Mouse (Mus musculus) kidney, adult 2 months (tissue): Measurements from ENCODE around the gene Usp17la. TPM values are rescaled to one million over a fixed set of nuclear protein-coding genes. Genes with fewer than 3 reads are reported as not detected.

Experiments
- DNase-seq: peaks from one replicate; pipeline ENCODE4 v3.0.0; 2021
- H3K27ac ChIP-seq: fragments of 200-500 bp; 2 replicates; pipeline ENCODE4 v1.5.1; 2012; ENCODE audit warnings: low read depth, low read length, control low read depth, inconsistent platforms; ENCODE audit not compliant: insufficient read depth
- H3K27me3 ChIP-seq: fragments of 200-500 bp; replicated peaks from 2 replicates; pipeline ENCODE4 v1.6.1; 2012; ENCODE audit warnings: mild to moderate bottlenecking, moderate library complexity, low read length, inconsistent platforms; ENCODE audit not compliant: control insufficient read depth, insufficient read depth
- H3K36me3 ChIP-seq: fragments of 200-500 bp; 2 replicates; pipeline ENCODE4 v1.6.1; 2012; ENCODE audit warnings: mild to moderate bottlenecking, moderate library complexity, low read length, inconsistent platforms; ENCODE audit not compliant: control insufficient read depth, insufficient read depth
- H3K4me1 ChIP-seq: fragments of 200-500 bp; 2 replicates; pipeline ENCODE4 v1.6.1; 2011; ENCODE audit warnings: low read length; ENCODE audit not compliant: control insufficient read depth, insufficient read depth
- H3K4me3 ChIP-seq: fragments of 200-500 bp; 2 replicates; pipeline ENCODE4 v1.5.1; 2011; ENCODE audit warnings: mild to moderate bottlenecking, low read depth, low read length, control low read depth; ENCODE audit not compliant: insufficient read depth
- CTCF ChIP-seq: fragments of 200-500 bp; conservative IDR thresholded peaks from 2 replicates; pipeline ENCODE4 v1.5.1; 2011; ENCODE audit warnings: low read depth, mild to moderate bottlenecking, control low read depth, low read length, moderate library complexity, mixed read lengths; ENCODE audit not compliant: insufficient read depth, insufficient read length
- POLR2A ChIP-seq: fragments of 200-500 bp; IDR thresholded peaks from one replicate; pipeline ENCODE4 v1.6.1; 2011; ENCODE audit warnings: low read depth, low read length, control low read depth
- WGBS: fragments of 180-500 bp; shearing (Covaris S2); methylation state at CpG from one replicate; pipeline ENCODE4 v1.1.7; 2018; 5-methylcytosine and 5-hydroxymethylcytosine counted together
- polyA plus RNA-seq: library from polyadenylated mRNA; depleted of rRNA; stranded (reverse); fragments of >200 nt; gene quantifications from 2 replicates; pipeline ENCODE4 v1.2.3, GENCODE M21; 2012; rRNA removed

Gene Usp17la
- polyA plus RNA-seq, 1 experiment: not detected

GRCm38 (mm10) chr7:104877731-104878130 is 20.9 kb downstream of the Usp17la start, which contains the start of gene Olfr665:
TSS of gene Olfr665 (plus strand) at chr7:104878031.
- no peak within 1 kb of the TSS for H3K27ac ChIP-seq
- 42% methylated on average over 1 of the region's 1 CpGs for WGBS
- no peaks in the 10 kb centered on the region for H3K27me3 ChIP-seq
- no peak within 1 kb of the TSS for H3K4me3 ChIP-seq
- no peaks in the 10 kb centered on the region for H3K4me1 ChIP-seq
- no peaks in the 10 kb centered on the region for H3K36me3 ChIP-seq
- no peak for TF ChIP-seq CTCF
- no peak for TF ChIP-seq POLR2A
- no peak for DNase-seq

GRCm38 (mm10) chr7:104895852-104896251 is 39.0 kb downstream of the Usp17la start, which contains the start of gene Olfr666:
TSS of gene Olfr666 (minus strand) at chr7:104895952.
- H3K36me3 ChIP-seq: no peaks in the 10 kb centered on the region
- no peaks in the 10 kb centered on the region for H3K27me3 ChIP-seq
- no peak for TF ChIP-seq POLR2A
- no peak for TF ChIP-seq CTCF
- WGBS: 82% methylated on average over 2 of the region's 2 CpGs
- no peaks in the 10 kb centered on the region for H3K4me1 ChIP-seq
- H3K4me3 ChIP-seq: no peak within 1 kb of the TSS
- no peak for DNase-seq
- no peak within 1 kb of the TSS for H3K27ac ChIP-seq

Other genes with a start within 250 kb of the Usp17la start
- gene Olfr656, start 243.1 kb upstream of the Usp17la start, polyA plus RNA-seq: not detected in 2 replicates
- gene Olfr657, start 232.2 kb upstream of the Usp17la start, polyA plus RNA-seq: not detected in 2 replicates
- gene Olfr658, start 209.7 kb upstream of the Usp17la start, polyA plus RNA-seq: not detected in 2 replicates
- not detected in 2 replicates for gene Olfr659, start 190.3 kb upstream of the Usp17la start, polyA plus RNA-seq
- not detected in 2 replicates for gene Olfr661, start 170.5 kb upstream of the Usp17la start, polyA plus RNA-seq
- gene Usp17le, start 79.5 kb upstream of the Usp17la start, polyA plus RNA-seq: not detected in 2 replicates
- gene Usp17lb, start 14.4 kb upstream of the Usp17la start, polyA plus RNA-seq: not detected in 2 replicates
- not detected in 2 replicates for gene Olfr665, start 21.0 kb downstream of the Usp17la start, polyA plus RNA-seq
- gene Olfr666, start 38.9 kb downstream of the Usp17la start, polyA plus RNA-seq: not detected in 2 replicates
- gene Olfr667, start 64.5 kb downstream of the Usp17la start, polyA plus RNA-seq: not detected in 2 replicates
- not detected in 2 replicates for gene Olfr668, start 71.0 kb downstream of the Usp17la start, polyA plus RNA-seq
- gene Olfr669, start 77.2 kb downstream of the Usp17la start, polyA plus RNA-seq: not detected in 2 replicates
- gene Olfr670, start 105.6 kb downstream of the Usp17la start, polyA plus RNA-seq: not detected in 2 replicates
- gene Olfr671, start 122.1 kb downstream of the Usp17la start, polyA plus RNA-seq: not detected in 2 replicates
- not detected in 2 replicates for gene Olfr672, start 145.0 kb downstream of the Usp17la start, polyA plus RNA-seq
- not detected in 2 replicates for gene Olfr675, start 171.5 kb downstream of the Usp17la start, polyA plus RNA-seq
- not detected in 2 replicates for gene Olfr676, start 175.7 kb downstream of the Usp17la start, polyA plus RNA-seq
- gene Olfr677, start 194.4 kb downstream of the Usp17la start, polyA plus RNA-seq: not detected in 2 replicates
- gene Olfr678, start 207.5 kb downstream of the Usp17la start, polyA plus RNA-seq: not detected in 2 replicates
- not detected in 2 replicates for gene Olfr679, start 224.2 kb downstream of the Usp17la start, polyA plus RNA-seq
- not detected in 2 replicates for gene Olfr680-ps1, start 235.8 kb downstream of the Usp17la start, polyA plus RNA-seq